Mouse (Mus musculus) splenic B cell, adult 2 months (primary cell): ENCODE data around the gene Cebpe.

Experiments used
- DNase-seq: peaks from one replicate; pipeline ENCODE4 v3.0.0-alpha.2; 2011; ENCODE audit warnings: low read depth, low spot score
- H3K27me3 ChIP-seq: 2 replicates; pipeline ENCODE4 v1.6.1; 2012; ENCODE audit warnings: mild to moderate bottlenecking, low read length, moderate library complexity, mixed read lengths; ENCODE audit not compliant: control insufficient read depth, poor library complexity, insufficient read depth, severe bottlenecking
- H3K36me3 ChIP-seq: 2 replicates; pipeline ENCODE4 v1.6.1; 2012; ENCODE audit warnings: mild to moderate bottlenecking, low read length, moderate library complexity, mixed read lengths; ENCODE audit not compliant: control insufficient read depth, poor library complexity, insufficient read depth, severe bottlenecking

The Cebpe gene

GRCm38 (mm10) chr14:54674317-54674716 lies 37.7 kb downstream of the Cebpe start:
- H3K36me3 ChIP-seq: peaks cover 21% of the 10 kb centered on the region
- H3K27me3 ChIP-seq: no peaks in the 10 kb centered on the region
- no peak for DNase-seq

GRCm38 (mm10) chr14:54669381-54669780 lies 42.6 kb downstream of the Cebpe start:
- no peaks in the 10 kb centered on the region for H3K27me3 ChIP-seq
- peaks cover 17% of the 10 kb centered on the region for H3K36me3 ChIP-seq
- peak; percentile 65 for DNase-seq

GRCm38 (mm10) chr14:54664477-54665222 lies 47.3 kb downstream of the Cebpe start:
- DNase-seq: no peak
- H3K27me3 ChIP-seq: no peaks in the 10 kb centered on the region
- peaks cover 27% of the 10 kb centered on the region for H3K36me3 ChIP-seq
